Mouse (Mus musculus) heart, embryonic 14.5 days (tissue): ENCODE measurements around the gene Slc30a9. TPM values are rescaled to one million over a fixed set of nuclear protein-coding genes. Genes with fewer than 3 reads are reported as not detected.

ENCODE experiments used
- ATAC-seq: fragments of 200-750 bp; cut with Nextera tagmentation; 2 replicates; pipeline ENCODE4 v1.8.0; 2017; ENCODE audit warnings: low read depth, moderate TSS enrichment; ENCODE audit not compliant: insufficient number of reproducible peaks, insufficient read depth, low FRiP score
- H3K27ac ChIP-seq, 2 experiments: fragments of 200-500 bp in 1 of 2; fragments of 300-500 bp in 1 of 2; sonication (generic) in 1 of 2; replicated peaks in 1 of 2; 2 replicates each; pipeline ENCODE4 v1.5.1; 2012 to 2014; ENCODE audit warnings: low read depth in 2 of 2, low read length in 2 of 2, control low read depth in 1 of 2, mild to moderate bottlenecking in 1 of 2, mixed read lengths in 1 of 2; ENCODE audit not compliant: control insufficient read depth in 1 of 2, insufficient read depth in 1 of 2
- H3K27me3 ChIP-seq: fragments of 300-500 bp; sonication (generic); 2 replicates; pipeline ENCODE4 v1.6.1; 2014; ENCODE audit warnings: mild to moderate bottlenecking, low read length, control low read depth; ENCODE audit not compliant: control insufficient read depth, insufficient read depth
- H3K36me3 ChIP-seq: fragments of 300-500 bp; sonication (generic); 2 replicates; pipeline ENCODE4 v1.6.1; 2014; ENCODE audit warnings: mild to moderate bottlenecking, control low read depth, low read length, mixed read lengths; ENCODE audit not compliant: control insufficient read depth, insufficient read depth
- H3K4me1 ChIP-seq, 2 experiments: fragments of 200-500 bp in 1 of 2; fragments of 300-500 bp in 1 of 2; sonication (generic) in 1 of 2; 2 replicates each; pipeline ENCODE4 v1.6.1; 2012 to 2014; ENCODE audit warnings: low read length in 2 of 2, control low read depth in 1 of 2, mixed read lengths in 1 of 2; ENCODE audit not compliant: control insufficient read depth in 2 of 2, insufficient read depth in 2 of 2
- H3K4me2 ChIP-seq: fragments of 300-500 bp; sonication (generic); 2 replicates; pipeline ENCODE4 v1.6.1; 2014; ENCODE audit warnings: mild to moderate bottlenecking, low read length
- H3K4me3 ChIP-seq, 2 experiments: fragments of 200-500 bp in 1 of 2; fragments of 300-500 bp in 1 of 2; sonication (generic) in 1 of 2; 2 replicates each; pipeline ENCODE4 v1.5.1; 2012 to 2014; ENCODE audit warnings: low read length in 2 of 2, mild to moderate bottlenecking in 2 of 2, control low read depth in 1 of 2, low read depth in 1 of 2, moderate library complexity in 1 of 2; ENCODE audit not compliant: control insufficient read depth in 1 of 2, insufficient read depth in 1 of 2
- H3K9ac ChIP-seq: fragments of 300-500 bp; sonication (generic); 2 replicates; pipeline ENCODE4 v1.6.1; 2014; ENCODE audit warnings: mild to moderate bottlenecking, low read length
- H3K9me3 ChIP-seq: fragments of 300-500 bp; sonication (generic); 2 replicates; pipeline ENCODE4 v1.6.1; 2016; ENCODE audit warnings: low read length, control low read depth; ENCODE audit not compliant: control insufficient read depth
- WGBS: fragments of 180-500 bp; shearing (Covaris S2); extraction: QIAGEN DNeasy Blood & Tissue Kit; methylation state at CpG from one replicate; pipeline ENCODE4 v1.1.7; 2014; 5-methylcytosine and 5-hydroxymethylcytosine counted together
- polyA plus RNA-seq: library from polyadenylated mRNA; unstranded; fragments of >200 nt; fragmentation: Nextera tagmentation; extraction: Ambion mirVana; gene quantifications from 2 replicates; pipeline ENCODE4 v1.2.1, GENCODE M21; 2014

Gene Slc30a9
- polyA plus RNA-seq, result 158 and 165 TPM in 2 replicates

DNA sequence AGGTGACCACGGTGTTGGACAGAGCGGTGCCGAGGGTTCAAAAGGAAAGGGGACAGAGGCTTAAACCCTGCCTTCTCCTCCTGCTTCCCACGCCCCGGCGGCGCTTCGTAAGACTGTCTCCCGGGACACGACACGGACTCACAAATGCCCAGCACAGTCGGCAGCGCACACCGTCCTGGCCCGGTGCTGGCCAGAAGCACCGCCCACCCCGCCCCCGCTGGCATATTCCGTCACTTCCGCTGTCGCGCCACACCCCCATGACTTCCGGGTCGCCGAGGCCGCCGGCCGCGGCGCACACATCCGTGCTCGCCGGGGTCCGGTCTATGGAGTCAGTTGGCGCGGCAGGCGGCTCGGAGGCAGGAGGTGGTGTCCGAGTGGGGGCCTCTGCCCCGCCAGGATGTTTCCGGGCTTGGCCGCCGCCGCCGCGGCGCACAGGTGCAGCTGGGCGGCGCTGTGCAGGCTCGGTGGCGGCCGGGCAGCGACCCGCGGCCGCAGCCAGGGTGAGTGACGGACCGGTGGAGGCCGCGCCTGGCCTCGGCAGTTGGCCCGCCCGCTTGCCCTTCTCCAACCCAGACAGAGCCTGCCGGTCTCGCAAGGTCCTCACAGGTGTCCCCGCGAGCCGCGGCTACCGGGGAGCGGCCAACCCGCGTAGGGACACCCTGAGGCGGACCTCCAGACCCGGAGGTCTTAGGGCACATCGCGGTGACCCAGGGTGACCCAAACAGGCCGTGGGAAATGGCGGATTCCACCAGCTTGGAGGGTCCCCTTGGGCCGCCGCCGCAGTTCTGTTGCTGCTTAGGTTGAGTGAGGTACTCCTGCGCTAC is at the start of gene Slc30a9:
Slc30a9 (plus strand) TSS at position 258 of the 824 bp plus-strand sequence.
- Histone ChIP-seq H3K36me3 (peaks cover 14% of the 10 kb centered on the region), H3K4me1 (peaks cover 0 to 25% of the 10 kb centered on the region in 2 experiments; a peak in 2 of 4 replicates), H3K27ac (peak within 1 kb of the TSS; percentile 75 to 89), H3K4me3 (peak within 1 kb of the TSS; percentile 87 to 99), H3K27me3 (no peaks in the 10 kb centered on the region), H3K9ac (peak within 1 kb of the TSS; percentile 96), H3K9me3 (no peaks in the 10 kb centered on the region), H3K4me2 (peak within 1 kb of the TSS; percentile 83)
- ATAC-seq, result peak; percentile 97
- under 1% methylated on average over 81 of the region's 83 CpGs for WGBS

- Histone ChIP-seq H3K27me3 (no peaks in the 10 kb centered on the region), H3K4me1 (peaks cover 0 to 7% of the 10 kb centered on the region in 2 experiments; a peak in 3 of 4 replicates), H3K9ac (no peak overlapping the region), H3K9me3 (no peaks in the 10 kb centered on the region), H3K4me3 (no peak overlapping the region), H3K4me2 (no peak overlapping the region), H3K36me3 (peaks cover 14% of the 10 kb centered on the region), H3K27ac (no peak overlapping the region)
- ATAC-seq, result no peak
- WGBS, result 82% methylated on average over 9 of the region's 9 CpGs
These were observed 48.3 kb upstream of the Slc30a9 start for GRCm38 (mm10) chr5:67258473-67258872.

GRCm38 (mm10) chr5:67260159-67260530 is 46.6 kb upstream of the Slc30a9 start:
- Histone ChIP-seq H3K9me3 (no peaks in the 10 kb centered on the region), H3K27ac (peak overlapping the region; percentile 55 to 94; a peak in 3 of 4 replicates), H3K9ac (peak overlapping the region; percentile 92), H3K4me2 (peak overlapping the region; percentile 74), H3K27me3 (no peaks in the 10 kb centered on the region), H3K4me1 (peaks cover 0 to 7% of the 10 kb centered on the region in 2 experiments; a peak in 3 of 4 replicates), H3K4me3 (peak overlapping the region; percentile 69 to 97), H3K36me3 (peaks cover 31% of the 10 kb centered on the region)
- ATAC-seq, result no peak
- WGBS, result 0% methylated on average over 9 of the region's 9 CpGs

DNA sequence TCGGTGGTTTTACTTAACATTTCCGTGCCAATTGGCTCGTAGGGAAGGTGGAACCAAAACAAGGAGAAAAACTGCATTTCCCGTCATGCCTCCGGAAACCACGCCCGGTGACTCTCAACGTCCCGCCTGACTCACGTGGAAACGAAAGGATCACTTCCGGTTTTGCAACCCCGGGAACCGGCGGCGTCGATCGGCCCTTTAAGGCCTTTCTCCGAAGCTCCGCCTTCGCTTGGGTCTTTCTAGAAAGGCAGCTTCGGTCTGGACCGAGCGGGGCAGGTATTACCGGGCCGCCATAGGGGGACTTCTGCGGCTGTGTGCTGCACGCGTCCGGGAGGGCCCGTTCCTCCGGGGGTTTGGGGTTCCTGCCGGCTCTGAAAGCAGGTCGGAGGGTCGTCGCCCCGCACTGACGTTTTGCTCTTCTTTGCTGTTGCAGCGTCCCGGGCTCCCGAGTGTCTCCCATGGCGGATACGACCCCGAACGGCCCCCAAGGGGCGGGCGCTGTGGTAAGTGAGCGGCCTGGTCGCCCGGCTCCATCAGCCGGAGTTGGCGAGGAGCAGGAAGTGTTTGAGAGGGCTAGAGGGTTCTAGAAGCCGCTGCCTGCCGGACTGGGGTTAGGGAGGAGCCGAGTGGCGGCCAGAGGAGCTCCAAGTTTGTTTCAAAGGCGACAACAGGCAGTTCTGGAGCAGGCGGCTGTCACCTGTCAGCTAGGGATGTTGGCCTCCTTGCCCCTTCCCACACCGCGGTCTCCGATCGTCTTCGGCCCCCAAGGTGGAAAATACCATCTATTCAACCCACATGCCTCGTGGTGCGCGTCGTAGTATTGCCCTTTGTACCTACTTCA is 46.0 kb upstream of the Slc30a9 start, which contains the start of gene Tmem33:
Tmem33 (plus strand) TSS at position 35 of the 841 bp plus-strand sequence.
- Histone ChIP-seq H3K9me3 (no peaks in the 10 kb centered on the region), H3K27ac (peak within 1 kb of the TSS; percentile 91 to 94), H3K9ac (peak within 1 kb of the TSS; percentile 92), H3K4me2 (peak within 1 kb of the TSS; percentile 74), H3K4me3 (peak within 1 kb of the TSS; percentile 69 to 97), H3K27me3 (no peaks in the 10 kb centered on the region), H3K36me3 (peaks cover 37% of the 10 kb centered on the region), H3K4me1 (peaks cover 0 to 7% of the 10 kb centered on the region in 2 experiments; a peak in 3 of 4 replicates)
- peak; percentile 88 for ATAC-seq
- under 1% methylated on average over 67 of the region's 67 CpGs for WGBS

DNA sequence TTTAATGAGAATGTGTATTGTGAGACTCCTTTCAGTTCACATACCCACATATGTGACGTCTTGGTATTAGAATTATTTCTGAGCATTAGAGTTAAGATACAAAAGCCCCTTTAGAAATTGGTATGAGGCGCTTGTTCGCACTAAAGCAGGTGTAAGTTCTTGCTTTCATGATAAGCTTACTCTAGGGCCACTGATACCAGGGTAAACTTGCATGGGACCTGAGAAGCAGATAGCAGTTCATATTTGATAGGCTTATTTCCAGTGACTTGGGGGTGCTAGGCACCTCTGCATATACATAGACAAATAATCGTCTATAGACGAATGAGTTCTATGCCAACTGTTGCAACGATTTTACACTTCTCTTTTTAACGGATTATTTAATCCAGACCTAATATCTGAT is 43.8 kb upstream of the Slc30a9 start:
- Histone ChIP-seq H3K27ac (no peak overlapping the region), H3K9me3 (no peaks in the 10 kb centered on the region), H3K4me1 (peaks cover 0 to 7% of the 10 kb centered on the region in 2 experiments; a peak in 3 of 4 replicates), H3K27me3 (no peaks in the 10 kb centered on the region), H3K36me3 (peaks cover 57% of the 10 kb centered on the region), H3K9ac (no peak overlapping the region), H3K4me2 (no peak overlapping the region), H3K4me3 (no peak overlapping the region)
- 89% methylated on average over 7 of the region's 7 CpGs for WGBS
- no peak for ATAC-seq

GRCm38 (mm10) chr5:67266106-67266505 is 40.6 kb upstream of the Slc30a9 start:
- H3K27me3 ChIP-seq, result no peaks in the 10 kb centered on the region
- no peak overlapping the region for H3K27ac ChIP-seq
- peaks cover 0 to 7% of the 10 kb centered on the region in 2 experiments; a peak in 2 of 4 replicates for H3K4me1 ChIP-seq
- H3K9ac ChIP-seq, result no peak overlapping the region
- no peak overlapping the region for H3K4me2 ChIP-seq
- WGBS, result 97% methylated on average over 1 of the region's 1 CpGs
- no peak for ATAC-seq
- no peak overlapping the region for H3K4me3 ChIP-seq
- H3K9me3 ChIP-seq, result no peaks in the 10 kb centered on the region
- H3K36me3 ChIP-seq, result peaks cover 74% of the 10 kb centered on the region

GRCm38 (mm10) chr5:67269309-67269708 is 37.4 kb upstream of the Slc30a9 start:
- peaks cover 51% of the 10 kb centered on the region for H3K36me3 ChIP-seq
- H3K27ac ChIP-seq, result no peak overlapping the region
- WGBS, result 87% methylated on average over 8 of the region's 8 CpGs
- ATAC-seq, result no peak
- no peak overlapping the region for H3K4me3 ChIP-seq
- no peaks in the 10 kb centered on the region for H3K4me1 ChIP-seq
- H3K9ac ChIP-seq, result no peak overlapping the region
- H3K4me2 ChIP-seq, result no peak overlapping the region
- H3K9me3 ChIP-seq, result no peaks in the 10 kb centered on the region
- no peaks in the 10 kb centered on the region for H3K27me3 ChIP-seq
